Mouse (Mus musculus) frontal cortex, postnatal 14 days (tissue): ENCODE results near the gene Krtap9-3.
"Not testable (repeated sequence)": the region's sequence is repeated elsewhere in the genome, so short reads cannot be mapped to it uniquely, and the experiment has no call there.

Experiments used
- DNase-seq, 2 experiments: peaks; one replicate each; pipeline ENCODE4 v3.0.0; 2022; ENCODE audit warnings: low spot score in 2 of 2

The Krtap9-3 gene

GRCm38 (mm10) chr11:99597742-99598141, at the start of gene Krtap9-3:
Krtap9-3 (minus strand) TSS chr11:99598105.
- not testable (repeated sequence) for DNase-seq

GRCm38 (mm10) chr11:99646444-99646843, 48.5 kb upstream of the Krtap9-3 start:
- DNase-seq = no peak

GRCm38 (mm10) chr11:99644351-99644750, 46.4 kb upstream of the Krtap9-3 start:
- DNase-seq = no peak

- not testable (repeated sequence) for DNase-seq
These were observed 45.8 kb upstream of the Krtap9-3 start, which contains the start of gene Krtap4-7 for GRCm38 (mm10) chr11:99643635-99644139. Krtap4-7 (minus strand) TSS chr11:99644089.

GRCm38 (mm10) chr11:99640926-99641325, 43.0 kb upstream of the Krtap9-3 start:
- DNase-seq = no peak

GRCm38 (mm10) chr11:99637086-99637485, 39.2 kb upstream of the Krtap9-3 start:
- no peak for DNase-seq

GRCm38 (mm10) chr11:99634653-99635134, 36.8 kb upstream of the Krtap9-3 start, which contains the start of gene Krtap4-2:
Krtap4-2 (minus strand) TSS chr11:99635084.
- no peak for DNase-seq

- DNase-seq = no peak
These were observed 35.4 kb upstream of the Krtap9-3 start for GRCm38 (mm10) chr11:99633293-99633692.

GRCm38 (mm10) chr11:99630890-99631289, 33.0 kb upstream of the Krtap9-3 start:
- no peak for DNase-seq

GRCm38 (mm10) chr11:99628138-99628537, 30.2 kb upstream of the Krtap9-3 start, which contains the start of gene Krtap4-1:
Krtap4-1 (minus strand) TSS chr11:99628238.
- no peak for DNase-seq

GRCm38 (mm10) chr11:99620335-99620734, 22.4 kb upstream of the Krtap9-3 start, which contains the start of gene Gm11562:
Gm11562 (minus strand) TSS chr11:99620435.
- DNase-seq = no peak

GRCm38 (mm10) chr11:99614796-99615363, 17.0 kb upstream of the Krtap9-3 start, which contains the start of gene Krtap2-4:
Krtap2-4 (minus strand) TSS chr11:99614846.
- DNase-seq = no peak

GRCm38 (mm10) chr11:99610089-99610488, 12.2 kb upstream of the Krtap9-3 start, which contains the start of gene Gm11937:
Gm11937 (minus strand) TSS chr11:99610189.
- not testable (repeated sequence) for DNase-seq

GRCm38 (mm10) chr11:99609126-99609525, 11.2 kb upstream of the Krtap9-3 start:
- DNase-seq = peak; percentile 5 to 10

- not testable (repeated sequence) for DNase-seq
These were observed 5.3 kb upstream of the Krtap9-3 start, which contains the start of gene Gm11938 for GRCm38 (mm10) chr11:99603208-99603607. Gm11938 (minus strand) TSS chr11:99603308.

GRCm38 (mm10) chr11:99590981-99591380, 6.9 kb downstream of the Krtap9-3 start, which contains the start of gene Krtap1-3:
Krtap1-3 (minus strand) TSS chr11:99591339.
- no peak for DNase-seq

GRCm38 (mm10) chr11:99585096-99585495, 12.8 kb downstream of the Krtap9-3 start:
- no peak for DNase-seq

- DNase-seq = no peak
These were observed 14.6 kb downstream of the Krtap9-3 start, which contains the start of gene Krtap1-4 for GRCm38 (mm10) chr11:99583245-99583704. Krtap1-4 (minus strand) TSS chr11:99583654.

GRCm38 (mm10) chr11:99581564-99581963, 16.3 kb downstream of the Krtap9-3 start:
- DNase-seq = no peak

GRCm38 (mm10) chr11:99581051-99581450, 16.9 kb downstream of the Krtap9-3 start:
- DNase-seq = no peak

GRCm38 (mm10) chr11:99580636-99581035, 17.3 kb downstream of the Krtap9-3 start, which contains the start of gene Krtap1-5:
Krtap1-5 (minus strand) TSS chr11:99581016.
- no peak for DNase-seq

GRCm38 (mm10) chr11:99574106-99574505, 23.8 kb downstream of the Krtap9-3 start:
- peak; percentile 18 to 63 for DNase-seq

GRCm38 (mm10) chr11:99573164-99573563, 24.7 kb downstream of the Krtap9-3 start:
- DNase-seq = no peak
